Mouse (Mus musculus): ENCODE results near the gene Bcat2.

GRCm38 (mm10) chr7:45590874-45591273, 20.9 kb downstream of the Bcat2 start:
- TF ChIP-seq CTCF (IDR thresholded peaks at IDR 0.05; ENCODE audit: low read depth, low read length), result no peak
- no peak for TF ChIP-seq GATA2 (IDR thresholded peaks at IDR 0.05; ENCODE audit: borderline replicate concordance, low read depth, low read length)
- no peak for TF ChIP-seq GATA1 (IDR thresholded peaks at IDR 0.05; ENCODE audit: borderline replicate concordance, low read length)
- no peak for TF ChIP-seq POLR2AphosphoS5 (IDR thresholded peaks at IDR 0.05; ENCODE audit: insufficient replicate concordance, low read depth, low read length)
- TF ChIP-seq TAL1 (conservative IDR thresholded peaks at IDR 0.05; ENCODE audit: low read depth, low read length), result no peak
